Mouse (Mus musculus): ENCODE results near the gene Lcn9. TPM values are rescaled to one million over a fixed set of nuclear protein-coding genes. Genes with fewer than 3 reads are reported as not detected.

The Lcn9 gene
- total RNA-seq, 2 experiments from 2014 or later: not detected

DNA sequence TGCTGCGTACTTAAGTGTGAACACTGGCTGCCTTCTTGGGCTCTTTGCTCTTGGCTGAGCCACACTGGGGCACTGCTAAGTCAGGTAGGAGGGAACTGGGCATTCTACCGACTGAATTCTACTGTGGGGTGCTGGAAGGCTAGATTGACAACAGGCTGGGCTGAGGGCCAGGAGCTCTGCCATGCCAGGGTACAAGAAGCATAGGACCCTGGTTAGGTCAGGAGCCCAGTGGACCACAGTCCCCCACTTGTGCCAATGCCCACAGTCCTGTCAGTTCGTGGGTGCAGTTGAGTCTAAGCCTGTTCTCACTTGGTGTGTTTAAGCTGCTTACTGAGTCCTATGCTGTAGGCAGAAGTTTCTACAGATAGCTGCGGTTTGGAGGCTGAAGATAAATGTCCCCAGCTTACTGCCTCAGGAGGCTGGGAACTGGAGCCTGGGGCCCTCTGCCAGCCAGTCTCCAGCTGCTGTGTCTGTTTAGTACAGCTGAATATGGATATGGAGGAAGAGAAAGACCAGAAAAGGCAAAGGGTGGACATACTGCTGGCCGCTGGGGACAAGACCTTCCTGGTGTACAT, 39.8 kb downstream of the Lcn9 start:
- intact Hi-C loops (cut with DNase I): no loop called here
- Histone ChIP-seq H3K27ac (no peak overlapping the region), H3K4me3 (no peak overlapping the region)
- DNase-seq: no peak
- TF ChIP-seq CTCF (IDR thresholded peaks at IDR 0.05): no peak

- peak; percentile 34 for DNase-seq
- intact Hi-C loops (cut with DNase I): no loop called here
- Histone ChIP-seq H3K4me3 (peak within 1 kb of the TSS; percentile 64), H3K27ac (no peak within 1 kb of the TSS)
- TF ChIP-seq CTCF (IDR thresholded peaks at IDR 0.05): no peak
These were observed 40.6 kb downstream of the Lcn9 start, which contains the start of gene Kcnt1 for GRCm38 (mm10) chr2:25863337-25864131. TSS of gene Kcnt1 (plus strand) at chr2:25863734.

DNA sequence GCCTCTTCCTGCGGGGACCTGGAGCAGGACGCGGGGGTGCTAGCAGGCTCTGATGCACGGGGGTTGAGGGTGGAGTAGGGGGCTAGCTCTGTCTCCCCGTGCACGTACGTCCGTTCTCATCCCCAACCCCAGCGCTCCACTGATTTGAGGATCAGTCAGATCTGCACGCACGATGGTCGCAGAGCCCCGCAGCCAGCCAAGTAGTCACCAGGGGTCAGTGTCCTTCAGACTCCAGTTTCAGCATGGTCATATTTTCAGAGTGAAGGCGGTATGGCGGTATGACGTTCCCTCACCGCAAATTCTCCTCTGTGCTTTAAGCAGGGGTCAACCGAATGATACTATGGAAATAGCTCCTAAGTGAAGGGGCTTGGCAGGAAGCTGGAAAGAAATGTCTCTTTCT, 41.3 kb downstream of the Lcn9 start:
- no peak for DNase-seq
- Histone ChIP-seq H3K27ac (no peak overlapping the region), H3K4me3 (peak overlapping the region; percentile 64)
- no peak; the same call in 1 of the 2 replicates for TF ChIP-seq CTCF (IDR thresholded peaks at IDR 0.05)
- intact Hi-C loops (cut with DNase I): no loop called here

DNA sequence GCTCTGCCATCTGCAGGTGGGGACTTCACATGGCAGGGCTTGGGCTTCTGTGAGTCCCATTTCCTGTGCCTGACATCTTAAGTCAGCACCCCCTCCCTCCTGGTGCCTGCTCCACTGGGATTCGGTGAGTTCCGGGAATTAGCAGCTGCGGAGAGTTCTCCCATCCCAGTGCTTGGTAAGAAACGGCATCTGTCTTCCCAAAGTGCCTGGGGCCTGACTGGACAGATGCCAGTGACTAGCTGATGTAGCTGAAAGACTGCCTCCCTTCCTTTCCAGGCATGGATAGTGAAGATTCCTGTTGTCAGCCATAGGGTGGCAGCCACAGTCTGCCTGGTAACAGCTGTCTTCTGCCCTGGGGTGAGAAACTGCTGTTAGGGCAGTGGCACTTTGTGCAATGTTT, 42.5 kb downstream of the Lcn9 start:
- H3K4me3 ChIP-seq: no peak overlapping the region
- no peak for TF ChIP-seq CTCF (IDR thresholded peaks at IDR 0.05)
- no peak for DNase-seq
- intact Hi-C loops (cut with DNase I): no loop called here
- no peak overlapping the region for H3K27ac ChIP-seq

- no peak for TF ChIP-seq CTCF (IDR thresholded peaks at IDR 0.05)
- Histone ChIP-seq H3K27ac (no peak overlapping the region), H3K4me3 (no peak overlapping the region)
- no peak for DNase-seq
- intact Hi-C loops (cut with DNase I): no loop called here
These were observed 43.7 kb downstream of the Lcn9 start for GRCm38 (mm10) chr2:25866656-25867055.

Other genes starting within 250 kb of the Lcn9 start
- gene Mamdc4, start 248.3 kb upstream of the Lcn9 start, total RNA-seq (2021): 1 to 10 TPM; 1.6 to 4.0 TPM
- gene Phpt1, start 247.9 kb upstream of the Lcn9 start, total RNA-seq (2021): 10 to 100 TPM; 52.7 to 64.7 TPM
- gene Ajm1, start 241.4 kb upstream of the Lcn9 start, total RNA-seq (2021): not detected
- 10 to 100 TPM; 85.6 to 95.2 TPM for gene Rabl6, start 214.6 kb upstream of the Lcn9 start, total RNA-seq (2021)
- gene Ccdc183, start 205.5 kb upstream of the Lcn9 start, total RNA-seq (2021): not detected
- 10 to 100 TPM; 14.9 to 15.1 TPM for gene Tmem141, start 201.1 kb upstream of the Lcn9 start, total RNA-seq (2021)
- 1 to 10 TPM; 1.8 to 5.3 TPM for gene Fcna, start 195.1 kb upstream of the Lcn9 start, total RNA-seq (2021)
- 1 to 10 TPM; 3.3 to 5.1 TPM for gene Lcn8, start 170.0 kb upstream of the Lcn9 start, total RNA-seq (2021)
- not detected for gene Lcn5, start 165.2 kb upstream of the Lcn9 start, total RNA-seq (2021)
- not detected for gene Lcn6, start 146.4 kb upstream of the Lcn9 start, total RNA-seq (2021)
- not detected for gene Lcn10, start 140.4 kb upstream of the Lcn9 start, total RNA-seq (2021)
- gene Obp2a, start 123.1 kb upstream of the Lcn9 start, total RNA-seq (2021): not detected
- gene Bmyc, start 116.4 kb upstream of the Lcn9 start, total RNA-seq (2021): 10 to 100 TPM; 11.4 to 13.1 TPM
- gene Obp2b, start 86.1 kb upstream of the Lcn9 start, total RNA-seq (2021): not detected
- gene Lcn3, start 57.6 kb upstream of the Lcn9 start, total RNA-seq (2021): not detected
- gene Lcn11, start 46.1 kb upstream of the Lcn9 start, total RNA-seq (2021): not detected
- gene Gm13539, start 40.9 kb upstream of the Lcn9 start, total RNA-seq (2021): not detected
- not detected for gene Glt6d1, start 7.3 kb upstream of the Lcn9 start, total RNA-seq (2021)
- not detected for gene Sohlh1, start 24.1 kb downstream of the Lcn9 start, total RNA-seq (2021)
- gene Kcnt1, start 40.6 kb downstream of the Lcn9 start, total RNA-seq (2021): under 1 TPM in 1 of 2 experiments, not detected in 1; 0.05 TPM
- gene Camsap1, start 160.1 kb downstream of the Lcn9 start, total RNA-seq (2021): 10 to 100 TPM; 43.7 to 55.7 TPM
- 100 to 1,000 TPM; 223 to 239 TPM for gene Ubac1, start 198.6 kb downstream of the Lcn9 start, total RNA-seq (2021)

All from gastrocnemius, adult 2 months (tissue).